Mouse (Mus musculus) heart, embryonic 11.5 days (tissue): ENCODE data around the gene Mtr. TPM values are rescaled to one million over a fixed set of nuclear protein-coding genes. Genes with fewer than 3 reads are reported as not detected.
A peak's percentile ranks its signal among the peaks of the same experiment; 100 is the strongest.

Experiments used
- ATAC-seq: fragments of 200-750 bp; cut with Nextera tagmentation; replicated peaks from 2 replicates; pipeline ENCODE4 v1.8.0; 2017; ENCODE audit warnings: moderate library complexity; ENCODE audit not compliant: insufficient number of reproducible peaks, low FRiP score, low TSS enrichment
- H3K27ac ChIP-seq: fragments of 300-500 bp; sonication (generic); 2 replicates; pipeline ENCODE4 v1.5.1; 2014; ENCODE audit warnings: mild to moderate bottlenecking, low read depth, low read length
- H3K27me3 ChIP-seq: fragments of 300-500 bp; sonication (generic); 2 replicates; pipeline ENCODE4 v1.6.1; 2014; ENCODE audit warnings: mild to moderate bottlenecking, low read length, mixed read lengths; ENCODE audit not compliant: control insufficient read depth, insufficient read depth
- H3K36me3 ChIP-seq: fragments of 300-500 bp; sonication (generic); 2 replicates; pipeline ENCODE4 v1.6.1; 2014; ENCODE audit warnings: mild to moderate bottlenecking, low read length, moderate library complexity, mixed read lengths; ENCODE audit not compliant: control insufficient read depth, insufficient read depth
- H3K4me1 ChIP-seq: fragments of 300-500 bp; sonication (generic); 2 replicates; pipeline ENCODE4 v1.6.1; 2014; ENCODE audit warnings: low read length; ENCODE audit not compliant: control insufficient read depth, insufficient read depth
- H3K4me2 ChIP-seq: fragments of 300-500 bp; sonication (generic); 2 replicates; pipeline ENCODE4 v1.6.1; 2014; ENCODE audit warnings: mild to moderate bottlenecking, moderate library complexity
- H3K4me3 ChIP-seq: fragments of 300-500 bp; sonication (generic); 2 replicates; pipeline ENCODE4 v1.5.1; 2014; ENCODE audit warnings: low read depth, low read length
- H3K9ac ChIP-seq: fragments of 300-500 bp; sonication (generic); 2 replicates; pipeline ENCODE4 v1.6.1; 2014; ENCODE audit warnings: mild to moderate bottlenecking, low read depth, low read length, moderate library complexity
- H3K9me3 ChIP-seq: fragments of 300-500 bp; sonication (generic); replicated peaks from 2 replicates; pipeline ENCODE4 v1.6.1; 2016; ENCODE audit warnings: low read length; ENCODE audit not compliant: control insufficient read depth
- WGBS: fragments of 180-500 bp; shearing (Covaris S2); extraction: QIAGEN DNeasy Blood & Tissue Kit; methylation state at CpG from one replicate; pipeline ENCODE4 v1.1.7; 2014; ENCODE audit not compliant: insufficient replicate concordance; 5-methylcytosine and 5-hydroxymethylcytosine counted together
- polyA plus RNA-seq: library from polyadenylated mRNA; unstranded; fragments of >200 nt; fragmentation: Nextera tagmentation; extraction: Ambion mirVana; gene quantifications from 2 replicates; pipeline ENCODE4 v1.2.1, GENCODE M21; 2014

Gene Mtr
- polyA plus RNA-seq, 1 experiment from 2014 or later, result 17.7 TPM

DNA sequence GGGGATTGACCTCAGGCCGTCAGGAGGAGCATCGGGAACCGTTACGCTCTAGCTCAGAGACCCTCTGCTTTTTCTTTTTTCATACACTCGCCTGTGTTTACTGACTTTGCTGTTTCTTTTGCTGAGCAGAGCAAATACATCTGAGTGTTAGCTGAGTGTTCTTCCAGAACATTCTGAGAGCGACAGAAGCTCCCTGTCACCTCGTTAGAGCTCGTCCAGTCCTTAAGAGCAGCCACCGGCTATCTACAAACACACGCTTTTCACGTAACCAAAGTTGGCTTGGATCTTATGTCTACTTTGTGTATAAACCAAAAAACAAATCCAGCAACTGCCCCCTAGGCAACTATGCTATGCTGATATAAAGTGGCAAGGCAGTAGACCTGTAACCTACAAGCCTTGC, 26.6 kb upstream of the Mtr start:
- 72% methylated on average over 11 of the region's 11 CpGs for WGBS

GRCm38 (mm10) chr13:12283826-12284225, 25.9 kb upstream of the Mtr start:
- H3K9ac ChIP-seq, result no peak overlapping the region
- no peak overlapping the region for H3K4me2 ChIP-seq
- no peaks in the 10 kb centered on the region for H3K27me3 ChIP-seq
- H3K4me1 ChIP-seq, result no peaks in the 10 kb centered on the region
- peak overlapping the region; percentile 86 for H3K27ac ChIP-seq
- no peak overlapping the region for H3K4me3 ChIP-seq
- H3K9me3 ChIP-seq, result no peaks in the 10 kb centered on the region
- peaks cover 10% of the 10 kb centered on the region for H3K36me3 ChIP-seq
- peak; percentile 63 for ATAC-seq
- WGBS, result 59% methylated on average over 3 of the region's 3 CpGs

More for the DNA sequence above, 26.6 kb upstream of the Mtr start:
- peak overlapping the region; percentile 86 for H3K27ac ChIP-seq
- no peak for ATAC-seq
- 0 out of 2 replicates have a peak overlapping the region, but pooled peaks have one; percentile 16 for H3K9ac ChIP-seq
- no peaks in the 10 kb centered on the region for H3K9me3 ChIP-seq
- H3K4me2 ChIP-seq, result no peak overlapping the region
- H3K4me1 ChIP-seq, result no peaks in the 10 kb centered on the region
- H3K27me3 ChIP-seq, result no peaks in the 10 kb centered on the region
- peaks cover 11% of the 10 kb centered on the region; the same call in 1 of the 2 replicates for H3K36me3 ChIP-seq
- H3K4me3 ChIP-seq, result no peak overlapping the region

- Histone ChIP-seq H3K4me3 (no peak overlapping the region), H3K9me3 (no peaks in the 10 kb centered on the region), H3K36me3 (peaks cover 27% of the 10 kb centered on the region), H3K4me2 (no peak overlapping the region), H3K27me3 (no peaks in the 10 kb centered on the region), H3K4me1 (no peaks in the 10 kb centered on the region), H3K9ac (no peak overlapping the region; the same call in 1 of the 2 replicates), H3K27ac (peak overlapping the region; percentile 73)
- ATAC-seq, result 0 out of 2 replicates have a peak, but pooled peaks have one; percentile 17
- 52% methylated on average over 6 of the region's 6 CpGs for WGBS
Measured at GRCm38 (mm10) chr13:12274721-12275120, 16.8 kb upstream of the Mtr start.

GRCm38 (mm10) chr13:12274220-12274619, 16.3 kb upstream of the Mtr start:
- Histone ChIP-seq H3K4me2 (no peak overlapping the region), H3K4me3 (no peak overlapping the region), H3K4me1 (no peaks in the 10 kb centered on the region), H3K27me3 (no peaks in the 10 kb centered on the region), H3K9ac (no peak overlapping the region; the same call in 1 of the 2 replicates), H3K9me3 (no peaks in the 10 kb centered on the region), H3K36me3 (peaks cover 26% of the 10 kb centered on the region), H3K27ac (peak overlapping the region; percentile 73)
- ATAC-seq, result no peak
- WGBS, result 86% methylated on average over 4 of the region's 4 CpGs

DNA sequence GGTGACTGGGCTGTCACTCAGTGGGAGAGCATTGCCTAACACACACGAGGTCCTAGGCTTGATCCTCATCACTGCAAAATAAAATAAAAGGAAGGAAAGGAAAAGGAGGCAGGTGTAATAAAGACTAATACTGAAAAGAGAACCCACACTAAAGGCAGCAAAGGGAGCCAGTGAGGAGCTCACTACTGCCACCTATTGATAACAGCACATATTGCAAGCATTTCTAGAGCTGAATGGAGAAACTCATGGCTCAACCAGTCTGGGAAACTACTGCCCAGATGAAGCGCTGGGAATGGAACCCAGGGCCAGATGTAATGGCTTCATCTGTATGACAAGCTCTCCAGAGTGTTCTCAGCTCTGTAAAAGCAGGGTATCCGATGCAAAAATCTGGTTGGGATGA, 15.0 kb upstream of the Mtr start:
- Histone ChIP-seq H3K4me2 (no peak overlapping the region), H3K4me1 (no peaks in the 10 kb centered on the region), H3K27ac (0 out of 2 replicates have a peak overlapping the region, but pooled peaks have one; percentile 35), H3K4me3 (no peak overlapping the region), H3K9me3 (no peaks in the 10 kb centered on the region), H3K36me3 (peaks cover 25% of the 10 kb centered on the region), H3K27me3 (no peaks in the 10 kb centered on the region), H3K9ac (no peak overlapping the region)
- ATAC-seq, result no peak
- WGBS, result 41% methylated on average over 3 of the region's 3 CpGs

GRCm38 (mm10) chr13:12267971-12268370, 10.1 kb upstream of the Mtr start:
- Histone ChIP-seq H3K27ac (no peak overlapping the region), H3K4me3 (no peak overlapping the region), H3K9me3 (no peaks in the 10 kb centered on the region), H3K4me2 (no peak overlapping the region), H3K36me3 (peaks cover 8% of the 10 kb centered on the region; the same call in 1 of the 2 replicates), H3K27me3 (no peaks in the 10 kb centered on the region), H3K4me1 (no peaks in the 10 kb centered on the region), H3K9ac (no peak overlapping the region)
- WGBS, result 88% methylated on average over 3 of the region's 3 CpGs
- no peak for ATAC-seq

- WGBS, result 59% methylated on average over 3 of the region's 3 CpGs
- ATAC-seq, result no peak; the same call in 1 of the 2 replicates
- H3K9ac ChIP-seq, result no peak overlapping the region
- H3K4me3 ChIP-seq, result no peak overlapping the region
- H3K27ac ChIP-seq, result no peak overlapping the region
- 0 out of 2 replicates have a peak, but pooled peaks cover 6% of the 10 kb centered on the region for H3K36me3 ChIP-seq
- H3K4me2 ChIP-seq, result no peak overlapping the region
- H3K4me1 ChIP-seq, result no peaks in the 10 kb centered on the region
- H3K9me3 ChIP-seq, result no peaks in the 10 kb centered on the region
- H3K27me3 ChIP-seq, result no peaks in the 10 kb centered on the region
Measured at GRCm38 (mm10) chr13:12267097-12267496, 9.2 kb upstream of the Mtr start.

DNA sequence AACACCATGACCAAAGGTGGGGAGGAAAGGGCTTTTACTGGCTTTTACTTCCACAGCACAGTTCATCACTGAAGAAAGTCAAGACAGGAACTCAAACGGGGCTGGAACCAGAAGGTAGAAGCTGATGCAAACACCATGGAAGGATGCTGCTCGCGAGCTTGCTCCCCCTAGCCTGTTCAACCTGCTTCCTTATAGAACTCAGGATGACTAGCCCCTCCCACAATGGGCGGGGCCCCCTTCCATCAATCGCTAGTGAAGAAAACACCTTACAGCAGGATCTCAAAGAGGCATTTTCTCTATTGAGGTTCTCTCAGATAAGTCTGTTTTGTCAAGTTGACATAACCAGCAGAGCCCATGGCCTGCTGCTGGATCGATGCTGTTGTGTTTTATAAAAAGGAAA, 6.1 kb upstream of the Mtr start:
- 74% methylated on average over 6 of the region's 6 CpGs for WGBS
- no peak for ATAC-seq
- Histone ChIP-seq H3K36me3 (0 out of 2 replicates have a peak, but pooled peaks cover 3% of the 10 kb centered on the region), H3K27me3 (no peaks in the 10 kb centered on the region), H3K4me2 (no peak overlapping the region), H3K9ac (no peak overlapping the region), H3K4me3 (no peak overlapping the region), H3K27ac (no peak overlapping the region), H3K9me3 (no peaks in the 10 kb centered on the region; the same call in 1 of the 2 replicates), H3K4me1 (no peaks in the 10 kb centered on the region)

- H3K4me2 ChIP-seq, result no peak overlapping the region
- H3K4me3 ChIP-seq, result no peak overlapping the region
- no peaks in the 10 kb centered on the region for H3K36me3 ChIP-seq
- H3K4me1 ChIP-seq, result peaks cover 4% of the 10 kb centered on the region; the same call in 1 of the 2 replicates
- no peak overlapping the region for H3K27ac ChIP-seq
- no peaks in the 10 kb centered on the region; the same call in 1 of the 2 replicates for H3K9me3 ChIP-seq
- no peak for ATAC-seq
- H3K27me3 ChIP-seq, result no peaks in the 10 kb centered on the region
- H3K9ac ChIP-seq, result no peak overlapping the region
Measured at GRCm38 (mm10) chr13:12261505-12261904, 3.6 kb upstream of the Mtr start.
